Mouse (Mus musculus) heart, embryonic 10.5 days (tissue): Measurements from ENCODE around the gene Mrpl45. TPM values are rescaled to one million over a fixed set of nuclear protein-coding genes. Genes with fewer than 3 reads are reported as not detected.

Experiments
- DNase-seq: peaks from one replicate; pipeline ENCODE4 v3.0.0-alpha.2; 2017; ENCODE audit warnings: low spot score
- H3K27ac ChIP-seq: fragments of 300-500 bp; sonication (generic); 2 replicates; pipeline ENCODE4 v1.5.1; 2016; ENCODE audit warnings: mild to moderate bottlenecking
- H3K27me3 ChIP-seq: fragments of 300-500 bp; sonication (generic); 2 replicates; pipeline ENCODE4 v1.6.1; 2016; ENCODE audit warnings: mild to moderate bottlenecking; ENCODE audit not compliant: poor library complexity, insufficient read depth, severe bottlenecking
- H3K36me3 ChIP-seq: fragments of 300-500 bp; sonication (generic); 2 replicates; pipeline ENCODE4 v1.6.1; 2016; ENCODE audit warnings: mild to moderate bottlenecking, moderate library complexity
- H3K4me1 ChIP-seq: fragments of 300-500 bp; sonication (generic); 2 replicates; pipeline ENCODE4 v1.6.1; 2016; ENCODE audit warnings: mild to moderate bottlenecking
- H3K4me3 ChIP-seq: fragments of 300-500 bp; sonication (generic); 2 replicates; pipeline ENCODE4 v1.5.1; 2016; ENCODE audit warnings: mild to moderate bottlenecking, moderate library complexity
- H3K9me3 ChIP-seq: fragments of 300-500 bp; sonication (generic); 2 replicates; pipeline ENCODE4 v1.6.1; 2016; ENCODE audit warnings: mild to moderate bottlenecking, moderate library complexity
- WGBS: fragments of 180-500 bp; shearing (Covaris S2); methylation state at CpG from one replicate; pipeline ENCODE4 v1.1.7; 2016; 5-methylcytosine and 5-hydroxymethylcytosine counted together
- polyA plus RNA-seq: library from polyadenylated mRNA; unstranded; fragments of >200 nt; fragmentation: Nextera tagmentation; extraction: Ambion mirVana; gene quantifications from 2 replicates; pipeline ENCODE4 v1.2.1, GENCODE M21; 2016

Gene Mrpl45
- polyA plus RNA-seq, 1 experiment from 2014 or later: 65.8 TPM

DNA sequence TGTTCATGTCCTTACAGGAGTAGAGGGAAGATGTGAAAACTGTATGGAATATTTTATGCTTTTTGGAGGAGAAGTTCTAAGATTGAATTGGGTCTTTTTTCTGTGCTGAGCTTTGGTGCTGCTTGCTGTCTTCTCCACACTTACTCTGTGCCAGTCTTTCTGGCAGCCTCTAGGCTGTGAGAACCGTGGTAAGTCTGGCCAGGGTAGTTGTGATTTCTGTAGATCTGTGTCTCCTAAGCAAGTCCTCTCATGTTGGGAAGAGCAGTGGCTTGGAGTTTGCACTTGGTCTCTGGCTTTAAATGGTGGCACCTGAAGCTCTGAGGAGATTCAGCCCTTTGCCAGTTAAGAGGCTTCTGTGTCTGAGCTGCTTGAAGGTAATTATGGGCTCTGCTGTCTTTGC is 50.0 kb downstream of the Mrpl45 start:
- Histone ChIP-seq H3K27me3 (no peaks in the 10 kb centered on the region), H3K4me1 (peaks cover 49% of the 10 kb centered on the region)

DNA sequence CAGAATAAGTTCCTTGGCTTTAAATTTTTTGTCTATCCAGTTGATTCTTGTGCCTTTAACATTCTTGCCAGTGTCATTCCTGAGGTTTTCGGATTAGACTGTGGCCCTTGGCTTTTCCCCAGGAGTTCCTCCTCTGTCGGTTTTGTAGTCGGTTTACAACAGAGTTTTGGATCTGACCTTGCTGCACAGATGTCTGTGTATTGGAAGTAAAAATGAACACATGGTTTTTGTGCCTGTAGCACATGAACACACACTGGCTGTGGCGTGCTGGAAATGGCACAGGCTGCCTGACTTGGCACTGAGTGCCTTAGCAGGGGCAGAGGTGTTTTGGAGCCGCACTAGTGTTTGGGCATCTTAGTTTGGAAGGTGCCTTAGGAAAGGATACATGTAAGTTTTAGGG is 53.0 kb downstream of the Mrpl45 start:
- WGBS: 87% methylated on average over 5 of the region's 5 CpGs
- peaks cover 58% of the 10 kb centered on the region for H3K4me1 ChIP-seq

More for the DNA sequence above, 50.0 kb downstream of the Mrpl45 start:
- Histone ChIP-seq H3K36me3 (peaks cover 2% of the 10 kb centered on the region; the same call in 1 of the 2 replicates), H3K9me3 (no peaks in the 10 kb centered on the region), H3K27ac (no peak overlapping the region), H3K4me3 (peak overlapping the region; percentile 100; the same call in 1 of the 2 replicates)
- WGBS: 61% methylated on average over 1 of the region's 1 CpGs
- DNase-seq: no peak

DNA sequence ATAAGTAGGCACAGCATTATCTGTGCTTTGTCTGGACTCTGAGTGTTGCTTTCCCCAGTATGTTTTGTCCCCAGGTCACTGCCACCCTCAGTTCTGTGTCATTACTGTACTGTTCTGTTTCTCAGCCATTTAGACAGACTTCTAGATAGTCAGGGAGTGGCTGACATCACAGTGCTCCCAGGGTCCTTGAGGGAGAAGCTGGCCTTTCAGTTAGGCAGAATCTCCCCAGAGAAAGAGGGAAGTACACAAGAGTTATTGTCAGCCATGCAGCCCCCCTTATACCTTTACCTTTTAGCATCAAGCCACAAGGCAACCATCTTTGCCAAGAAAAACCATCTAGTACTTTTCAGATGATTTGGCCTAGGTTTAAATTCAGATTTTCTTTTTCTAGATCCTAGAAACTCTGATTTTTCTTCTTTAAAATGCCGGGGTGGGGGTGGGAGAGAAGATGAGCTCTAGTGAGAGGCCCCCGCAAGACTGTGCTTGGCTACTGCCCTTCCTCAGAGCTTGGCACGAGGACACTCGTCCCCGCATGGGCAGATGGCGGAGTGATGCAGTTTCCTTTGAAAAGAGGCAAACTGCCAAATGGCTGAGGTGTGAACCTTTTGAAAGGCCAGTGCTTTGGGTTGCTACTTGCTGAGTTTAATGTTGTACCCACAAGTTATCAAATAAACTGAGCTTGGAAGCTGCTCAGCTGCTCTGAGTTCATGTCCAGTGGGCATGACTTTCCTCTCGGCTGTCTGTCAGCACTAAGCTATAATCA is 55.0 kb downstream of the Mrpl45 start:
- WGBS: 74% methylated on average over 7 of the region's 7 CpGs
- Histone ChIP-seq H3K27me3 (no peaks in the 10 kb centered on the region), H3K27ac (no peak overlapping the region), H3K9me3 (no peaks in the 10 kb centered on the region), H3K4me1 (peaks cover 39% of the 10 kb centered on the region), H3K36me3 (peaks cover 18% of the 10 kb centered on the region), H3K4me3 (no peak overlapping the region)
- no peak for DNase-seq

More for the DNA sequence above, 53.0 kb downstream of the Mrpl45 start:
- H3K27ac ChIP-seq: no peak overlapping the region
- no peaks in the 10 kb centered on the region for H3K27me3 ChIP-seq
- H3K36me3 ChIP-seq: peaks cover 2% of the 10 kb centered on the region; the same call in 1 of the 2 replicates
- no peak for DNase-seq
- no peak overlapping the region for H3K4me3 ChIP-seq
- H3K9me3 ChIP-seq: no peaks in the 10 kb centered on the region

DNA sequence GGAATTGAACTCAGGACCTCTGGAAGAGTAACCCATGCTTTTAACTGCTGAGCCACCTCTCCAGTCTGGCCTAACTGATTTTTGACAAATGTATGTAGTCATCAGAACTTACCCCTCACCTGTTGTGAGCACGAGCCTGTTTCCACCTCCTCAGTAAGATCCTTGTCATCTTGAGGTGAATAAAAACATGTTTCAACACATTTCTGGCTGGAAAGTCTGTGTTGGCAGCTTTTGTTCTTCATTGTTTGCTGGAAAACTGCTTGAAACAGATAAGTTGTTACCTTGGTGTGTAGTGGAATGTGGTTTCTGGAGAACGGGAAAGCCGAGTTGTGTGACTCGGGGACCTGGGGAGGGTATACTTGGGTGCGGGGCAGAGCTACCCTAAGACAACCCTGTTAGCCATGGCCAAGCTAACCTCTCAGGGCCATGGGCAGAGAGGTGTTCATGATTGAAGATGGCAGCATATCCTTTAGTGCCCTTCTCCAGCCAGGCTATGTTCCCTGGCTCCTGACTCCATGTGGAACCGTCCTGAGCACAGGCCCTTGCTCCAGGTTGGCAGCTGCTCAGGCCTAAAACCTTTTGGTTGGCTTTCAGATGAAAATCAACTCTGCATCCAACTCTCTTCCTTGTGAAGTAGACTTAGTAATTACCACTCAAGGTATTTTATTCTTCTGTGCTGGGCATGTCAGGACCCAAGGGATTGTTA is 56.8 kb downstream of the Mrpl45 start:
- 77% methylated on average over 6 of the region's 6 CpGs for WGBS
- Histone ChIP-seq H3K4me3 (no peak overlapping the region), H3K27ac (no peak overlapping the region), H3K9me3 (no peaks in the 10 kb centered on the region), H3K36me3 (peaks cover 36% of the 10 kb centered on the region), H3K4me1 (peaks cover 32% of the 10 kb centered on the region), H3K27me3 (no peaks in the 10 kb centered on the region)
- no peak for DNase-seq

DNA sequence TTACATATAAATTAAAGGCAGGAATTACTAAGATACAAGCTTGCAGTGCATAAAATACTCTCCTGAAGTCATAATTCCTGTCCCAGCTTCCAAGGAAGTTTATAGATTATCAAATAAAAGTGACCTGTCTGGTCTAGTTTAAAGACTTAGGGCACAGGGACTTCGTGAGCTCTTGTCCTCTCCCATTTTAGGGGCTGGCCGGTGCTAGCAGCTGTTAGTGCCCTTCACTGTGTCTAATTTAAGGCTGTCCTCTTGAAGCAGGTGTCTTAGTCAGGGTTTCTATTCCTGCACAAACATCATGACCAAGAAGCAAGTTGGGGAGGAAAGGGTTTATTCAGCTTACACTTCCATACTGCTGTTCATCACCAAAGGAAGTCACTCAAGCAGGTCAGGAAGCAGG is 57.9 kb downstream of the Mrpl45 start:
- Histone ChIP-seq H3K27me3 (no peaks in the 10 kb centered on the region), H3K9me3 (no peaks in the 10 kb centered on the region), H3K27ac (no peak overlapping the region), H3K4me3 (no peak overlapping the region), H3K36me3 (peaks cover 45% of the 10 kb centered on the region), H3K4me1 (peaks cover 25% of the 10 kb centered on the region)
- DNase-seq: no peak
- WGBS: 59% methylated on average over 2 of the region's 2 CpGs

Other genes starting within 250 kb of the Mrpl45 start
- gene Tbx21, start 200.4 kb upstream of the Mrpl45 start, polyA plus RNA-seq: 0.21 TPM in 1 of 2 replicates, not detected in the other
- gene Tbkbp1, start 164.2 kb upstream of the Mrpl45 start, polyA plus RNA-seq: 7.6 and 8.4 TPM in 2 replicates
- 50.6 and 72.2 TPM in 2 replicates for gene Kpnb1, start 127.8 kb upstream of the Mrpl45 start, polyA plus RNA-seq
- 83.9 and 90.7 TPM in 2 replicates for gene Npepps, start 35.1 kb upstream of the Mrpl45 start, polyA plus RNA-seq
- 0.04 and 0.12 TPM in 2 replicates for gene Gpr179, start 36.4 kb downstream of the Mrpl45 start, polyA plus RNA-seq
- 3.2 and 3.4 TPM in 2 replicates for gene Socs7, start 46.8 kb downstream of the Mrpl45 start, polyA plus RNA-seq
- 6.8 and 7.8 TPM in 2 replicates for gene Arhgap23, start 99.8 kb downstream of the Mrpl45 start, polyA plus RNA-seq
- gene 4933428G20Rik, start 184.6 kb downstream of the Mrpl45 start, polyA plus RNA-seq: 1.3 TPM in 2 replicates